Mouse (Mus musculus) liver, postnatal 0 days (tissue): ENCODE results near the gene Scg5. TPM values are rescaled to one million over a fixed set of nuclear protein-coding genes. Genes with fewer than 3 reads are reported as not detected.

Experiments
- ATAC-seq: fragments of 200-750 bp; cut with Nextera tagmentation; 2 replicates; pipeline ENCODE4 v1.8.0; 2017; ENCODE audit warnings: mild to moderate bottlenecking, moderate library complexity
- DNase-seq: peaks from one replicate; pipeline ENCODE4 v3.0.0-alpha.2; 2016
- H3K27ac ChIP-seq: fragments of 300-500 bp; sonication (generic); 2 replicates; pipeline ENCODE4 v1.5.1; 2014; ENCODE audit warnings: antibody characterized with exemption, moderate library complexity, mild to moderate bottlenecking, low read depth
- H3K27me3 ChIP-seq: fragments of 300-500 bp; sonication (generic); 2 replicates; pipeline ENCODE4 v1.6.1; 2014; ENCODE audit warnings: low read length, control low read depth, mixed read lengths; ENCODE audit not compliant: insufficient read depth
- H3K36me3 ChIP-seq: fragments of 300-500 bp; sonication (generic); replicated peaks from 2 replicates; pipeline ENCODE4 v1.6.1; 2014; ENCODE audit warnings: mild to moderate bottlenecking, control low read depth, low read length, moderate library complexity, mixed read lengths; ENCODE audit not compliant: insufficient read depth
- H3K4me1 ChIP-seq: fragments of 300-500 bp; sonication (generic); 2 replicates; pipeline ENCODE4 v1.6.1; 2014; ENCODE audit warnings: antibody characterized with exemption, mild to moderate bottlenecking, control low read depth; ENCODE audit not compliant: insufficient read depth
- H3K4me2 ChIP-seq: fragments of 300-500 bp; sonication (generic); 2 replicates; pipeline ENCODE4 v1.6.1; 2014; ENCODE audit warnings: low read depth, mild to moderate bottlenecking, low read length, moderate library complexity, mixed read lengths
- H3K4me3 ChIP-seq: fragments of 300-500 bp; sonication (generic); 2 replicates; pipeline ENCODE4 v1.5.1; 2014; ENCODE audit warnings: low read depth, low read length
- H3K9ac ChIP-seq: fragments of 300-500 bp; sonication (generic); replicated peaks from 2 replicates; pipeline ENCODE4 v1.6.1; 2014; ENCODE audit warnings: mild to moderate bottlenecking, moderate library complexity
- H3K9me3 ChIP-seq: fragments of 300-500 bp; sonication (generic); 2 replicates; pipeline ENCODE4 v1.6.1; 2016; ENCODE audit warnings: mild to moderate bottlenecking, control low read depth, low read length, mixed read lengths
- CTCF ChIP-seq: sonication (generic); IDR thresholded peaks from 2 replicates; pipeline ENCODE4 v1.5.1; 2016; ENCODE audit warnings: antibody characterized with exemption, low read depth
- EP300 ChIP-seq: IDR thresholded peaks from 2 replicates; pipeline ENCODE4 v1.6.1; 2016; ENCODE audit warnings: antibody characterized with exemption, low read depth, mild to moderate bottlenecking
- WGBS: fragments of 180-500 bp; shearing (Covaris S2); extraction: QIAGEN DNeasy Blood & Tissue Kit; methylation state at CpG from one replicate; pipeline ENCODE4 v1.1.7; 2014; ENCODE audit not compliant: insufficient replicate concordance; 5-methylcytosine and 5-hydroxymethylcytosine counted together
- polyA plus RNA-seq: library from polyadenylated mRNA; unstranded; fragments of >200 nt; fragmentation: Nextera tagmentation; extraction: Ambion mirVana; gene quantifications from 2 replicates; pipeline ENCODE4 v1.2.1, GENCODE M21; 2015

The Scg5 gene
- polyA plus RNA-seq, 1 experiment from 2014 or later, result 0.14 TPM

DNA sequence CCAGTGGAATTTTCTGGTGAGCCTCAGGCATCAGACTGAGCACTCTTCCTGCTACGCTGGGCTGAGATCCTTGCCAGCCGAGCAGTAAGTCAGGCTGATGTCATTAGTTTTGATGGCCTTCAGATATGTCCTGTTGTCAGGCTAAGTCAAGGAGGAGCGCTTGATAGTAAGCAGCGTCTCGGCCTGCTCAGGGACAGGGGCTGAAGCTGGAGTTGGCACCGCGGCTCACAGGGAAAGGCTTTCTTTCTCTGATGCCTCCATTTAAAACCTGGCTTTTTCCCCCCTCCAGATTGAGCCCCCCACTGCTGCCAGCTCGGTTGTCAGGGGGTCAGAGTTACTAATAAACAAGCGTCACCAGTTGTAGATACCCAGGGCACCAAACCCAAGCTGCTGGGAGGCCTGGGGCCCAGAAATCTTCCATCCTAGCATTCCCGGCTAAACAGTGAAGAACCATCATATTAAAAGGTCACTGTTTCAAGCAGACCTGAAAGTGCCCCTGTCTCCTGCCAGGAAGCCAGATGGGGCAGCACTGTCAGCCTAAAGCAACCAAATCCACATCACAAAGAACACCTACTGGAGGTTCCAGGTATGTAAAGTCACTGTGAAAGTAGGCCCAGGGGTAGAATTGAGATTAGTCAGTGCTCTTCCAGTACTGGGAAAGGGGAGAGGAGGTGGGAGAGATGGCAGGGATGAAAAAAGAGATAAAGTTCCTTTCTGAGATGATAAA lies 21.9 kb downstream of the Scg5 start:
- Histone ChIP-seq H3K36me3 (no peaks in the 10 kb centered on the region), H3K4me3 (no peak overlapping the region), H3K27me3 (no peaks in the 10 kb centered on the region), H3K9ac (no peak overlapping the region), H3K4me1 (no peaks in the 10 kb centered on the region), H3K9me3 (no peaks in the 10 kb centered on the region), H3K27ac (no peak overlapping the region), H3K4me2 (no peak overlapping the region)
- 68% methylated on average over 10 of the region's 10 CpGs for WGBS
- no peak for TF ChIP-seq EP300
- TF ChIP-seq CTCF, result no peak
- no peak for DNase-seq
- no peak for ATAC-seq

DNA sequence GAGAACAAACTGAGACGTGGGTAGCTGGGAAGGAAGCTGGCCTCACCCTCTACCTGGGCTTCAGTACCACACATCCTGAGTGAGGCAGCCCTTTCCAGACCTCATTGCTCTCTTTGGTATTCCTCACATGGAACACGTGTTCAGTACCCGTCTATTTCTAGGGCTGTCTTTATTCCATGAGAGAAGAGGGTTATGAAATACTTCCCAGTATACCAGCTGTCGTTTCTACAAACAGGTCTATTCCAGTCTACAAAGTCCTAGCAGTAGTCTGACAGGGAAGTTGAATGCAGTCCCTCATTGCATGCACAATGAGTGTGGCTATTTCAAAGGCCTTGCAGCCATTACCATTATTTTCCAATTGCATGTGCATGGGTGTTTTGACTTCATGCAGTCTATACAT lies 23.2 kb downstream of the Scg5 start:
- Histone ChIP-seq H3K4me2 (no peak overlapping the region), H3K36me3 (no peaks in the 10 kb centered on the region), H3K27me3 (no peaks in the 10 kb centered on the region), H3K4me3 (no peak overlapping the region), H3K4me1 (no peaks in the 10 kb centered on the region), H3K27ac (no peak overlapping the region), H3K9me3 (no peaks in the 10 kb centered on the region), H3K9ac (no peak overlapping the region)
- ATAC-seq (no peak), DNase-seq (no peak)
- no peak for TF ChIP-seq EP300
- no peak for TF ChIP-seq CTCF
- WGBS, result 56% methylated on average over 4 of the region's 4 CpGs

DNA sequence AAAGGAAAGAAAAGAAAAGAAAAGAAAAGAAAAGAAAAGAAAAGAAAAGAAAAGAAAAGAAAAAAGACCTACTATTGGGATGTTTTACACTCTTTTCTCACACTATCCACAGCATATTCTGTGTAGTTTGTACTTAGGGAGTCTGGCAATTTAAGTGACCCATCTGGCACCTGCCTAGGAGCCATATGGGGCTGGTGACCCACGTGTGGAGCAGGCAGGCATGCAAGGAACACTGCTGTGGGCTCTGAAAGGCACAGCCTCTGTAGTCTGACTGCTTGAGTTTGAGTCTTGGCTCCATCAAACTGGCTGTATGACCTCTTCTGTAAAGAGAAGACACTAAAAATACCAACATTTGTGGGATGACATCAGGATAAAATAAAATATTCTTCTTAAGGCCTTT lies 25.2 kb downstream of the Scg5 start:
- no peak for ATAC-seq
- no peaks in the 10 kb centered on the region for H3K27me3 ChIP-seq
- H3K36me3 ChIP-seq, result no peaks in the 10 kb centered on the region
- no peak overlapping the region for H3K27ac ChIP-seq
- no peaks in the 10 kb centered on the region for H3K9me3 ChIP-seq
- WGBS, result 18% methylated on average over 1 of the region's 1 CpGs
- no peak overlapping the region for H3K4me3 ChIP-seq
- TF ChIP-seq CTCF, result no peak
- no peak for TF ChIP-seq EP300
- H3K4me1 ChIP-seq, result no peaks in the 10 kb centered on the region
- no peak for DNase-seq
- H3K4me2 ChIP-seq, result no peak overlapping the region
- H3K9ac ChIP-seq, result no peak overlapping the region

DNA sequence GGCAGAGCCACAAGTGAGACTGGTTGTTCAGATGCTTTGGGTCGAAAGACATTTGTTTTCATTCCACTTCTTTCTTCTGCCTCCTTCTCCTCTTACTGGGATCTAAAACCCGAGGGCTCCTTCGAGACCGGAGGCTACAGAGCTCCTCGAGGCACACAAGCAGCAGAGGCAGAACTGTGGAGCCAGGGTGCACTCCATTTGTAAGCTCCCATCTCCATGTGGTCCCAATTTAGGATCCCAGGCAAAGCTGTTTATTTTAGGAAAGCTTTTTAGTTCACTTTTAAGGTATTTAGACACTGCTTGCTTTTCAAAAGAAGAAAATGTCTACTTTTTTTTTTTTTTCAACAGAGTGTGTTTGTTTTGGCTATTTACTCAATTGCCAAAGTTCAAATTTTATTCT lies 28.1 kb downstream of the Scg5 start:
- Histone ChIP-seq H3K27me3 (no peaks in the 10 kb centered on the region), H3K4me3 (no peak overlapping the region), H3K36me3 (no peaks in the 10 kb centered on the region), H3K27ac (no peak overlapping the region), H3K4me2 (no peak overlapping the region), H3K9me3 (no peaks in the 10 kb centered on the region), H3K4me1 (no peaks in the 10 kb centered on the region), H3K9ac (no peak overlapping the region)
- WGBS, result 69% methylated on average over 5 of the region's 5 CpGs
- DNase-seq, result no peak
- no peak for ATAC-seq
- TF ChIP-seq CTCF (no peak), EP300 (no peak)

DNA sequence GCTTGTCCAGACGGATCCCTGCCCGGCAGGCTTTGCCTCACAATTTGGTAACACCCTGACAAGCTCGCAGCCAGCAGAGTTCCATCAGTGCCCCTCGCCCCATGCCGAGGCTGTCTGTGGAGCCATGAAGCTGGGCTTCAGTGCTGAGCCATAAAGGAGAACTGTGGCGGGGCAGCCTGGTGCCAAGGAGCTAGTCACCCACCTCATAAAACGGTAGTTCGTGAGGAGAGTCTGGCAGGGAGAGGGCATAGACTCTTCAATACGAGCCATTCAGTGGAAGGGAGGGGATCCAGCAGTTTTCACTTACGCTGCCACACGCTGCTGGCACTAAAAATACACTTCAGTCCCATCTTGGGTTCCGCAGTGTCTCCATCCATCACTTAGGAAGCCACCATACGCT lies 30.3 kb downstream of the Scg5 start:
- Histone ChIP-seq H3K27me3 (no peaks in the 10 kb centered on the region), H3K9ac (no peak overlapping the region), H3K9me3 (no peaks in the 10 kb centered on the region), H3K4me1 (no peaks in the 10 kb centered on the region), H3K4me2 (no peak overlapping the region), H3K36me3 (no peaks in the 10 kb centered on the region), H3K4me3 (no peak overlapping the region), H3K27ac (no peak overlapping the region)
- TF ChIP-seq CTCF (no peak), EP300 (no peak)
- ATAC-seq, result no peak
- WGBS, result 75% methylated on average over 13 of the region's 13 CpGs
- DNase-seq, result no peak

DNA sequence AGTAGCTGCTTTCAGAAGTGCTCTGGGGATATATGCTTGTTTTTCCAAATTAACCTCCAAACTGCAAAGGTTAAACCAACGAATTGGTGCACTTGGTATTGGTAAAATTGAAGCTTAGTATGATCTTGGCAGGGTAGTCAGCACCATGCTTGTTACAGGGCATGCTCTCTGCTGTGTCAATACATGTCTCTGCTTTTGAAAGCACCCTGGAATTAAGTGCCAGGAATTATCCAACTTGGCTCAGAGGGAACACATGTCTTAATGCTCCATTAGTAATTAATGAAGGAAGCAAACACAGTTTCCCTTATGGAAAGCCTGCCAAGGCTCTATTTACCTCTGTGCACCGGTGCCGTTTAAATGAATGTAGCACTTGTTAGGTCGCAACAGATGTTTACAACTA lies 33.7 kb downstream of the Scg5 start:
- Histone ChIP-seq H3K9me3 (no peaks in the 10 kb centered on the region), H3K4me2 (no peak overlapping the region), H3K9ac (no peak overlapping the region), H3K4me3 (no peak overlapping the region), H3K27ac (no peak overlapping the region), H3K36me3 (no peaks in the 10 kb centered on the region), H3K27me3 (no peaks in the 10 kb centered on the region), H3K4me1 (no peaks in the 10 kb centered on the region)
- TF ChIP-seq EP300 (no peak), CTCF (no peak)
- DNase-seq (no peak), ATAC-seq (no peak)
- WGBS, result 78% methylated on average over 4 of the region's 4 CpGs
